Mouse (Mus musculus): ENCODE measurements around the gene Paqr7. TPM values are rescaled to one million over a fixed set of nuclear protein-coding genes. Genes with fewer than 3 reads are reported as not detected.

The Paqr7 gene
- 4.2 and 6.7 TPM in 2 replicates for polyA plus RNA-seq (2015; fragmentation: Nextera tagmentation; extraction: Ambion mirVana)

- Histone ChIP-seq H3K4me1 (peaks cover 40% of the 10 kb centered on the region), H3K4me2 (peak within 1 kb of the TSS; percentile 99), H3K36me3 (no peaks in the 10 kb centered on the region), H3K27me3 (no peaks in the 10 kb centered on the region), H3K27ac (peak within 1 kb of the TSS; percentile 73), H3K4me3 (peak within 1 kb of the TSS; percentile 57), H3K9ac (peak within 1 kb of the TSS; percentile 49), H3K9me3 (no peaks in the 10 kb centered on the region)
- 3% methylated on average over 35 of the region's 35 CpGs for WGBS
- peak; percentile 71 for ATAC-seq (ENCODE audit: borderline replicate concordance, extremely low read depth, low FRiP score, low TSS enrichment)
These were observed at the start of gene Paqr7 for GRCm38 (mm10) chr4:134496595-134497210. Gene Paqr7 (plus strand): TSS chr4:134496697.

GRCm38 (mm10) chr4:134447966-134448365, 48.5 kb upstream of the Paqr7 start:
- 40% methylated on average over 23 of the region's 23 CpGs for WGBS
- H3K4me2 ChIP-seq: no peak overlapping the region

GRCm38 (mm10) chr4:134449595-134450391, 46.7 kb upstream of the Paqr7 start:
- Histone ChIP-seq H3K9me3 (no peaks in the 10 kb centered on the region), H3K4me2 (no peak overlapping the region), H3K9ac (no peak overlapping the region), H3K27me3 (peaks cover 36% of the 10 kb centered on the region), H3K27ac (no peak overlapping the region), H3K36me3 (no peaks in the 10 kb centered on the region), H3K4me1 (peaks cover 13% of the 10 kb centered on the region; the same call in 1 of the 2 replicates), H3K4me3 (no peak overlapping the region)
- ATAC-seq (ENCODE audit: borderline replicate concordance, extremely low read depth, low FRiP score, low TSS enrichment): no peak
- WGBS: 45% methylated on average over 13 of the region's 13 CpGs

More at GRCm38 (mm10) chr4:134447966-134448365, 48.5 kb upstream of the Paqr7 start:
- Histone ChIP-seq H3K4me3 (no peak overlapping the region), H3K36me3 (no peaks in the 10 kb centered on the region), H3K27ac (no peak overlapping the region), H3K4me1 (peaks cover 13% of the 10 kb centered on the region; the same call in 1 of the 2 replicates), H3K9ac (no peak overlapping the region), H3K27me3 (peaks cover 17% of the 10 kb centered on the region), H3K9me3 (no peaks in the 10 kb centered on the region)
- ATAC-seq (ENCODE audit: borderline replicate concordance, extremely low read depth, low FRiP score, low TSS enrichment): no peak

GRCm38 (mm10) chr4:134450392-134451195, 45.9 kb upstream of the Paqr7 start:
- no peaks in the 10 kb centered on the region for H3K9me3 ChIP-seq
- peak overlapping the region; percentile 28 for H3K4me2 ChIP-seq
- H3K9ac ChIP-seq: no peak overlapping the region
- H3K27me3 ChIP-seq: peaks cover 41% of the 10 kb centered on the region
- no peak for ATAC-seq (ENCODE audit: borderline replicate concordance, extremely low read depth, low FRiP score, low TSS enrichment)
- H3K36me3 ChIP-seq: no peaks in the 10 kb centered on the region
- H3K4me3 ChIP-seq: no peak overlapping the region
- no peak overlapping the region for H3K27ac ChIP-seq
- WGBS: 23% methylated on average over 20 of the region's 20 CpGs
- H3K4me1 ChIP-seq: peaks cover 13% of the 10 kb centered on the region; the same call in 1 of the 2 replicates

GRCm38 (mm10) chr4:134451484-134451883, 45.0 kb upstream of the Paqr7 start:
- H3K36me3 ChIP-seq: no peaks in the 10 kb centered on the region
- peaks cover 13% of the 10 kb centered on the region; the same call in 1 of the 2 replicates for H3K4me1 ChIP-seq
- no peak for ATAC-seq (ENCODE audit: borderline replicate concordance, extremely low read depth, low FRiP score, low TSS enrichment)
- H3K27me3 ChIP-seq: peaks cover 41% of the 10 kb centered on the region
- H3K9me3 ChIP-seq: no peaks in the 10 kb centered on the region
- H3K27ac ChIP-seq: no peak overlapping the region
- H3K4me2 ChIP-seq: no peak overlapping the region; the same call in 1 of the 2 replicates
- no peak overlapping the region for H3K9ac ChIP-seq
- 43% methylated on average over 9 of the region's 9 CpGs for WGBS
- no peak overlapping the region for H3K4me3 ChIP-seq

GRCm38 (mm10) chr4:134453619-134454400, 42.7 kb upstream of the Paqr7 start:
- H3K4me2 ChIP-seq: no peak overlapping the region
- H3K9ac ChIP-seq: no peak overlapping the region
- H3K4me3 ChIP-seq: no peak overlapping the region
- peaks cover 10% of the 10 kb centered on the region; the same call in 1 of the 2 replicates for H3K4me1 ChIP-seq
- ATAC-seq (ENCODE audit: borderline replicate concordance, extremely low read depth, low FRiP score, low TSS enrichment): no peak
- 29% methylated on average over 34 of the region's 34 CpGs for whole genome bisulfite sequencing
- no peaks in the 10 kb centered on the region for H3K36me3 ChIP-seq
- peaks cover 38% of the 10 kb centered on the region for H3K27me3 ChIP-seq
- H3K27ac ChIP-seq: no peak overlapping the region
- no peaks in the 10 kb centered on the region for H3K9me3 ChIP-seq

GRCm38 (mm10) chr4:134455310-134455709, 41.2 kb upstream of the Paqr7 start:
- peaks cover 38% of the 10 kb centered on the region for H3K27me3 ChIP-seq
- WGBS: 25% methylated on average over 6 of the region's 6 CpGs
- H3K4me2 ChIP-seq: 0 out of 2 replicates have a peak overlapping the region, but pooled peaks have one; percentile 10
- no peak overlapping the region for H3K9ac ChIP-seq
- peaks cover 10% of the 10 kb centered on the region; the same call in 1 of the 2 replicates for H3K4me1 ChIP-seq
- H3K9me3 ChIP-seq: no peaks in the 10 kb centered on the region
- H3K4me3 ChIP-seq: no peak overlapping the region
- H3K27ac ChIP-seq: no peak overlapping the region
- ATAC-seq (ENCODE audit: borderline replicate concordance, extremely low read depth, low FRiP score, low TSS enrichment): no peak
- no peaks in the 10 kb centered on the region for H3K36me3 ChIP-seq

GRCm38 (mm10) chr4:134457130-134457825, 39.2 kb upstream of the Paqr7 start:
- H3K4me1 ChIP-seq: no peaks in the 10 kb centered on the region; the same call in 1 of the 2 replicates
- no peak for ATAC-seq (ENCODE audit: borderline replicate concordance, extremely low read depth, low FRiP score, low TSS enrichment)
- no peak overlapping the region for H3K27ac ChIP-seq
- H3K9me3 ChIP-seq: no peaks in the 10 kb centered on the region
- no peak overlapping the region for H3K4me2 ChIP-seq
- no peak overlapping the region for H3K4me3 ChIP-seq
- no peak overlapping the region for H3K9ac ChIP-seq
- no peaks in the 10 kb centered on the region for H3K36me3 ChIP-seq
- peaks cover 29% of the 10 kb centered on the region for H3K27me3 ChIP-seq
- 53% methylated on average over 7 of the region's 7 CpGs for WGBS

GRCm38 (mm10) chr4:134458856-134459255, 37.6 kb upstream of the Paqr7 start:
- Histone ChIP-seq H3K4me2 (no peak overlapping the region), H3K27ac (no peak overlapping the region), H3K9ac (no peak overlapping the region), H3K27me3 (peaks cover 15% of the 10 kb centered on the region), H3K4me1 (no peaks in the 10 kb centered on the region; the same call in 1 of the 2 replicates), H3K9me3 (no peaks in the 10 kb centered on the region), H3K4me3 (no peak overlapping the region), H3K36me3 (no peaks in the 10 kb centered on the region)
- WGBS: 71% methylated on average over 5 of the region's 5 CpGs
- ATAC-seq (ENCODE audit: borderline replicate concordance, extremely low read depth, low FRiP score, low TSS enrichment): no peak

- no peaks in the 10 kb centered on the region for H3K4me1 ChIP-seq
- H3K4me2 ChIP-seq: no peak overlapping the region
- no peak overlapping the region for H3K27ac ChIP-seq
- H3K27me3 ChIP-seq: 0 out of 2 replicates have a peak, but pooled peaks cover under 1% of the 10 kb centered on the region
- H3K9me3 ChIP-seq: no peaks in the 10 kb centered on the region
- WGBS: 58% methylated on average over 10 of the region's 10 CpGs
- H3K36me3 ChIP-seq: no peaks in the 10 kb centered on the region
- no peak overlapping the region for H3K9ac ChIP-seq
- ATAC-seq (ENCODE audit: borderline replicate concordance, extremely low read depth, low FRiP score, low TSS enrichment): no peak
- H3K4me3 ChIP-seq: no peak overlapping the region
These were observed 36.2 kb upstream of the Paqr7 start for GRCm38 (mm10) chr4:134460277-134460676.
